Mouse (Mus musculus): Measurements from ENCODE around the gene Plek2.

GRCm38 (mm10) chr12:78923539-78924189, 16.9 kb upstream of the Plek2 start:
- TF ChIP-seq GATA1 (IDR thresholded peaks at IDR 0.05; ENCODE audit: borderline replicate concordance, low read length), result no peak
- no peak for TF ChIP-seq CTCF (IDR thresholded peaks at IDR 0.05; ENCODE audit: low read depth, low read length)
